Comparison of ENCODE assay signal across 22 mouse cellular contexts in genomic region chr7:127718339-127718738, GRCm38 (mm10). TPM values are rescaled to one million over a fixed set of nuclear protein-coding genes. Genes with fewer than 3 reads are reported as not detected.
DNase-seq lines count a peak whose midpoint lies in the region; ATAC-seq and TF ChIP-seq lines count a peak whose summit lies in the region.
"Had no signal": no experiment of that assay in that cellular context is flagged by ENCODE, and none has a peak within 500 bp of the region (broad histone marks: within the 10 kb centered on the region; RNA-seq: fewer than 3 reads in every experiment).

No protein-coding gene starts in this region.

- H3K4me2 ChIP-seq in intestine, postnatal 0 days (replicated peaks; ENCODE audit: low read depth): no peak overlapping the region
- H3K4me2 ChIP-seq: embryonic facial prominence, embryonic 12.5 days; forebrain, embryonic 13.5 days; forebrain, embryonic 15.5 days had no signal

- no peaks in the 10 kb centered on the region for H3K9me3 ChIP-seq in MEL (replicated peaks; ENCODE audit: insufficient read depth, low read length)
- H3K9me3 ChIP-seq in intestine, postnatal 0 days (ENCODE audit: control insufficient read depth): no peaks in the 10 kb centered on the region
- H3K9me3 ChIP-seq: embryonic facial prominence, embryonic 10.5 days; embryonic facial prominence, embryonic 12.5 days; forebrain, embryonic 13.5 days; forebrain, embryonic 15.5 days; G1E had no signal

- H3K27ac ChIP-seq in MEL (ENCODE audit: control insufficient read depth, low read depth, low read length): no peak overlapping the region
- no peak overlapping the region for H3K27ac ChIP-seq in intestine, postnatal 0 days (ENCODE audit: low read depth, low read length)
- H3K27ac ChIP-seq: embryonic facial prominence, embryonic 10.5 days; embryonic facial prominence, embryonic 12.5 days; forebrain, embryonic 13.5 days; forebrain, embryonic 15.5 days had no signal

- TF ChIP-seq RAD21 in MEL (IDR thresholded peaks at IDR 0.05; ENCODE audit: low read depth, low read length): no peak

- no peak for TF ChIP-seq POLR2A in MEL (IDR thresholded peaks at IDR 0.05; ENCODE audit: control insufficient read depth in 1 of 2, insufficient read depth in 1 of 2, low read depth in 1 of 2, low read length in 2 of 2, poor library complexity in 1 of 2)

- no peak for ATAC-seq in intestine, postnatal 0 days
- ATAC-seq: forebrain, embryonic 13.5 days; forebrain, embryonic 15.5 days; forebrain, postnatal 0 days had no signal

- H3K4me3 ChIP-seq in MEL (ENCODE audit: control insufficient read depth in 1 of 2, insufficient read depth in 1 of 2, low read depth in 2 of 2, low read length in 2 of 2): no peak overlapping the region
- no peak overlapping the region for H3K4me3 ChIP-seq in intestine, postnatal 0 days (ENCODE audit: low read depth, low read length)
- H3K4me3 ChIP-seq: embryonic facial prominence, embryonic 12.5 days; forebrain, embryonic 13.5 days had no signal

- intact Hi-C loops in heart, postnatal 36 days (cut with DNase I): no loop called here

- DNase-seq in heart, adult 11 months: peak; percentile 40
- DNase-seq in heart, postnatal 36 days: no peak
- DNase-seq in MEL (ENCODE audit: low read depth, low spot score): peak; percentile 39
- no peak for DNase-seq in urinary bladder, postnatal 14 days (ENCODE audit: low spot score)
- DNase-seq: adrenal gland, adult 2 months; adrenal gland, postnatal 10 days; adrenal gland, postnatal 25 days; cerebellum, adult 11-12 months; cerebellum, adult 9-10 months; cerebellum, postnatal 10 days; cerebellum, postnatal 25 days; forebrain, postnatal 0 days had no signal

- WGBS in intestine, postnatal 0 days: 93% methylated on average over 6 of the region's 6 CpGs

- H3K9ac ChIP-seq in MEL (ENCODE audit: control insufficient read depth, low read depth, low read length, poor library complexity, severe bottlenecking): no peak overlapping the region
- H3K9ac ChIP-seq in intestine, postnatal 0 days (ENCODE audit: low read depth, low read length): no peak overlapping the region
- H3K9ac ChIP-seq: embryonic facial prominence, embryonic 12.5 days; forebrain, embryonic 13.5 days; forebrain, embryonic 15.5 days had no signal

- peaks cover 0 to 9% of the 10 kb centered on the region in 2 experiments; a peak in 2 of 4 replicates for H3K36me3 ChIP-seq in MEL (ENCODE audit: control insufficient read depth in 1 of 2, insufficient read depth in 2 of 2, low read length in 2 of 2)
- no peaks in the 10 kb centered on the region for H3K36me3 ChIP-seq in intestine, postnatal 0 days (ENCODE audit: control insufficient read depth, insufficient read depth)
- H3K36me3 ChIP-seq: embryonic facial prominence, embryonic 12.5 days; forebrain, embryonic 15.5 days; G1E had no signal

- no peaks in the 10 kb centered on the region for H3K27me3 ChIP-seq in MEL (ENCODE audit: control insufficient read depth in 1 of 2, insufficient read depth in 2 of 2, low read length in 2 of 2)
- H3K27me3 ChIP-seq in intestine, postnatal 0 days (replicated peaks; ENCODE audit: control insufficient read depth, insufficient read depth, low read length): no peaks in the 10 kb centered on the region
- H3K27me3 ChIP-seq: forebrain, embryonic 13.5 days; forebrain, embryonic 15.5 days had no signal

- no peak for TF ChIP-seq EP300 in MEL (IDR thresholded peaks at IDR 0.05; ENCODE audit: low read depth in 1 of 2, low read length in 2 of 2)

- no peak for TF ChIP-seq CTCF in MEL (IDR thresholded peaks at IDR 0.05 in 2 of 3, conservative IDR thresholded peaks at IDR 0.05 in 1 of 3; ENCODE audit: control insufficient read depth in 1 of 3, insufficient read depth in 1 of 3, low read depth in 2 of 3, low read length in 3 of 3, poor library complexity in 1 of 3, severe bottlenecking in 1 of 3)
- TF ChIP-seq CTCF in intestine, postnatal 0 days (IDR thresholded peaks at IDR 0.05; ENCODE audit: low read depth): no peak

- peaks cover 1% of the 10 kb centered on the region; the same call in 1 of the 2 replicates for H3K79me2 ChIP-seq in MEL (ENCODE audit: control insufficient read depth, insufficient read depth, low read length, poor library complexity)

- H3K4me1 ChIP-seq in MEL (ENCODE audit: control insufficient read depth in 1 of 2, insufficient read depth in 2 of 2, low read length in 2 of 2): peaks cover 2 to 7% of the 10 kb centered on the region in 2 experiments; a peak in 3 of 4 replicates
- H3K4me1 ChIP-seq in intestine, postnatal 0 days (replicated peaks; ENCODE audit: control insufficient read depth, insufficient read depth, low read length): peaks cover 4% of the 10 kb centered on the region; the same call in 1 of the 2 replicates

TF ChIP-seq in MEL, 35 proteins besides CTCF, POLR2A, EP300 and RAD21:
- TF ChIP-seq MEF2A (IDR thresholded peaks at IDR 0.05; ENCODE audit: extremely low read depth, insufficient replicate concordance, low read depth, low read length, poor library complexity, severe bottlenecking) (no peak), HCFC1 (IDR thresholded peaks at IDR 0.05; ENCODE audit: low read depth, low read length) (no peak), NRF1 (IDR thresholded peaks at IDR 0.05; ENCODE audit: insufficient read depth, low read depth, low read length, poor library complexity, severe bottlenecking) (no peak), MAFK (IDR thresholded peaks at IDR 0.05; ENCODE audit: borderline replicate concordance, low read depth, low read length) (0 out of 2 replicates have a peak, but pooled peaks have one; percentile 20), RCOR1 (IDR thresholded peaks at IDR 0.05; ENCODE audit: low read depth, low read length) (no peak), TBP (IDR thresholded peaks at IDR 0.05; ENCODE audit: low read depth, low read length) (peak; percentile 98)

RNA-seq across cellular contexts. Expression of gene Ctf1, which starts 5.8 kb away (rescaled TPM):
- total RNA-seq in heart, postnatal 36 days (2021): 1 to 10 TPM; 7.7 to 9.4 TPM
- 1.9 and 2.8 TPM in 2 replicates for total RNA-seq in MEL (2012; rRNA removed)
- polyA plus RNA-seq in MEL (2012; ENCODE audit: insufficient read depth in 1 of 2, insufficient read length in 2 of 2, low read depth in 1 of 2, low replicate concordance in 2 of 2, missing spikeins in 1 of 2): 1 to 10 TPM in 1 of 2 experiments, not detected in 1; 7.2 TPM
- polyA plus RNA-seq in intestine, postnatal 0 days (2015; fragmentation: Nextera tagmentation; extraction: Ambion mirVana): 4.1 TPM in 2 replicates

RNA-seq across cellular contexts. Expression of gene Bcl7c, which starts 9.6 kb away (rescaled TPM):
- total RNA-seq in heart, postnatal 36 days (2021): 10 to 100 TPM; 34.6 to 35.8 TPM
- 54.9 and 72.4 TPM in 2 replicates for total RNA-seq in MEL (2012; rRNA removed)
- polyA plus RNA-seq in MEL (2012; ENCODE audit: insufficient read depth in 1 of 2, insufficient read length in 2 of 2, low read depth in 1 of 2, low replicate concordance in 2 of 2, missing spikeins in 1 of 2): 10 to 100 TPM in 1 of 2 experiments, not detected in 1; 98.4 TPM
- polyA plus RNA-seq in intestine, postnatal 0 days (2015; fragmentation: Nextera tagmentation; extraction: Ambion mirVana): 26.6 and 27.7 TPM in 2 replicates

RNA-seq across cellular contexts. Expression of gene Ctf2, which starts 13.6 kb away (rescaled TPM):
- not detected for total RNA-seq in heart, postnatal 36 days (2021)
- total RNA-seq in MEL (2012; rRNA removed): 0.36 and 0.39 TPM in 2 replicates
- polyA plus RNA-seq in MEL (2012; ENCODE audit: insufficient read depth in 1 of 2, insufficient read length in 2 of 2, low read depth in 1 of 2, low replicate concordance in 2 of 2, missing spikeins in 1 of 2): 1 to 10 TPM in 1 of 2 experiments, not detected in 1; 1.0 TPM
- not detected in 2 replicates for polyA plus RNA-seq in intestine, postnatal 0 days (2015; fragmentation: Nextera tagmentation; extraction: Ambion mirVana)
- total RNA-seq: adrenal gland, adult 2 months; adrenal gland, postnatal 10 days; adrenal gland, postnatal 25 days; adrenal gland, postnatal 4 days; forebrain, postnatal 0 days had no signal
- polyA plus RNA-seq: adrenal gland, adult 2 months; brain, embryonic 14.5 days; cerebellum, adult 2 months; cortical plate, adult 2 months; forebrain, postnatal 0 days; G1E had no signal

RNA-seq across cellular contexts. Expression of gene Fbxl19, which starts 26.0 kb away (rescaled TPM):
- 1 to 10 TPM; 3.2 to 3.3 TPM for total RNA-seq in heart, postnatal 36 days (2021)
- 37.7 and 46.7 TPM in 2 replicates for total RNA-seq in MEL (2012; rRNA removed)
- polyA plus RNA-seq in MEL (2012; ENCODE audit: insufficient read depth in 1 of 2, insufficient read length in 2 of 2, low read depth in 1 of 2, low replicate concordance in 2 of 2, missing spikeins in 1 of 2): 10 to 100 TPM in 1 of 2 experiments, not detected in 1; 58.3 TPM
- 2.1 and 2.2 TPM in 2 replicates for polyA plus RNA-seq in intestine, postnatal 0 days (2015; fragmentation: Nextera tagmentation; extraction: Ambion mirVana)

RNA-seq across cellular contexts. Expression of gene Orai3, which starts 51.3 kb away (rescaled TPM):
- 10 to 100 TPM; 22.1 to 22.6 TPM for total RNA-seq in heart, postnatal 36 days (2021)
- 31.4 and 37.5 TPM in 2 replicates for total RNA-seq in MEL (2012; rRNA removed)
- 10 to 100 TPM in 1 of 2 experiments, not detected in 1; 47.2 TPM for polyA plus RNA-seq in MEL (2012; ENCODE audit: insufficient read depth in 1 of 2, insufficient read length in 2 of 2, low read depth in 1 of 2, low replicate concordance in 2 of 2, missing spikeins in 1 of 2)
- polyA plus RNA-seq in intestine, postnatal 0 days (2015; fragmentation: Nextera tagmentation; extraction: Ambion mirVana): 18.7 and 21.8 TPM in 2 replicates

Comparison
In these comparisons a context has a peak if more than half of its experiments do, and no peak if none do; other contexts are left out.
1. DNase-seq: peak in heart, adult 11 months (single experiment) and MEL (single experiment); none in heart, postnatal 36 days (0 of 2) and urinary bladder, postnatal 14 days (single experiment).